Mouse (Mus musculus): ENCODE measurements around the gene Grn.
A peak's percentile ranks its signal among the peaks of the same experiment; 100 is the strongest.
"Not testable (repeated sequence)": the region's sequence is repeated elsewhere in the genome, so short reads cannot be mapped to it uniquely, and the experiment has no call there.

The Grn gene

DNA sequence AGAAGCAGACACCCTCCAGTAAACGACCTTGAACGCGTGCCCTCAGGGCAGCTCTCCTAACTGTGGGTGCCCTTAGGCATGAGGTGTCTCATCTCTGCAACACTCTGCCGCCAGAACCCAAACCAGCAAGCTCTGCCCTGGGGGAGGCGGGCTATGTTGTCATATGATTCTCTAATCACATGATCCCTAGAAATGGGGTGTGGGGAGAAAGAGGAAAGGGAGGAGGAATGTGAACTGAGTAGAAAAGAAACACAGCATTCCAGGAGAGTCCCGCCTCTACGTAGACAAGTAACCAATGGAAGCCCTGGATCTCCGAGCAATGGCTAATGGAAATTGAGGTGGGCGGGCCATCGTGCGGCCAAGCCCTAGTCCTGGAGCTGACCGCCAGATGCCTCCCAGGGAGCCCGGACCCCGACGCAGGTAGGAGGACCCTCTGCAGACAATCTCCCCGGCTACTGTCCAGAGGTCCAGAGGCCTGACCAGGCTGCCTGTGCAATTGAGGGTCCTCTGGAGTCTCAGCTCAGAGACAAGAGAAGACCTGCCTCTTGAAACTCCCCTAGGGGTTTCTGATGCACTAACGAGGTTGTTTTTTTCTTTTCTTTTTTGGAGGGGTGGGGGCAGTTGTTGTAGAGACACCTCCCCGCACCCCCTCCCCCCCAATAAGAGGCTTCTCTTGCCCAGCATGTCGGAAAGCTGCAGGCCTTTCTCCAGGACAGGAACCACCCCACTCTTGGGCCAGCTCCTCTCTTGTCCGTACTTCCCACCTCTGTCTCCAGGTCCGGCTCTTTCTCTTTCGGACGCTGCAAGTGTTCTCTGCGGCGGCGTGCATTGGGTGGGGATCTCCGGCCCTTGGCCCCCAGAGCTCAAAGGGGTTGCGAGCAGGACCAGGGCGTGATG is at the start of gene Grn:
TSS of gene Grn (plus strand) at position 195 of the 897 bp plus-strand sequence.
- peak; percentile 87 to 93 for DNase-seq (ENCODE audit: low spot score in 2 of 2)

DNA sequence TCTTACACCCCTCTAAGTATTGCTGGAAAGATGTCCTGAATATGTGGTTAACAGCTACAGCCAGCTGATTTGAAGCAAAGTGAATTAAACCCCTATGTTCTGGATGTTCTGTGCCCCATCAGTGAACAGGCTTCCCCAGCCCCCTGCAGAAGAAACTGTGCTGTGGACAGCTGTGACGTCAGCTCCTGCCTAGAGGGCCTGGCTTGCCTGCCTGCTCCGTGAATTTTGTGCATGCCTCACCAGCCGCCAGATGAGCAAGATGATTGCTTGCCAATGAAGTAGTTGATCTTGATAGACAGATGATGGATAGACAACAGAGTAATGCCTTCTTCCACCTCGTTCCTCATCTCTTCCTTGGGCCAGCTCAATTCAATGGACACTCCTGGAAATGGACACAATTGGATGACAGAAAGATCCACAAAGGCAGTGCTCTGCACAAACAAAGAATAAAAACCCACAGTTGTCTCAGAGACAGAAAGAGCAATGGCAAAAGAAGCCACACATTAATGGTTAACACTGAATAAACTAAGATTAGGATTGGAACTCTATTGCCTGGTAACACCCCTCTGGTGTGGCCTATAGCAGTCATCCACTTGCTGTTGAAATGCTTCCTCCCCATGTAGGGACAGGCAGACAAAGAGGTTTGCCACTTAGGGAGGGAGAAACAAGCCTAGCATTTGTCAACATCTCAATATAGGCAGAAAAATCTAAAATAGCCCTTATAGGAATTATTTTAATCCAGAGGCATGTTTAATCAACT is 48.6 kb upstream of the Grn start:
- DNase-seq (ENCODE audit: low spot score in 2 of 2), result no peak

DNA sequence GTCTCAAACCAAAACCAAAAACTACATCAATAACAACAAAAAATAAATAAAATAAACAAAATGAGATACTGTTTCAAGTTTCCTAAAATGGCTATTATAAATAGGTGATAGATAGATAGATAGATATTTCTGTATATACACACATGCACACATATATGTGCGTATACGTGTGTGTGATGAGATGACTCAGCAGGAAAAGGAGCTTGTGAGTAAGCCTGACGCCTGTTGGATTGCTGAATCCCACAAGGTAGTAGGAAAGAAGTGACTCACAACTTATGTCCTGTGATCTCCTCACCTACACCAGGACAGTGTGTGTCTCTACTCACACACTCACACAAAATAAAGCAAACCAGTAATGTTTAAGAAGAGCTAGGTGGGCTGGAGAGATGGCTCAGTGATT is 47.3 kb upstream of the Grn start:
- no peak for DNase-seq (ENCODE audit: low spot score in 2 of 2)

DNA sequence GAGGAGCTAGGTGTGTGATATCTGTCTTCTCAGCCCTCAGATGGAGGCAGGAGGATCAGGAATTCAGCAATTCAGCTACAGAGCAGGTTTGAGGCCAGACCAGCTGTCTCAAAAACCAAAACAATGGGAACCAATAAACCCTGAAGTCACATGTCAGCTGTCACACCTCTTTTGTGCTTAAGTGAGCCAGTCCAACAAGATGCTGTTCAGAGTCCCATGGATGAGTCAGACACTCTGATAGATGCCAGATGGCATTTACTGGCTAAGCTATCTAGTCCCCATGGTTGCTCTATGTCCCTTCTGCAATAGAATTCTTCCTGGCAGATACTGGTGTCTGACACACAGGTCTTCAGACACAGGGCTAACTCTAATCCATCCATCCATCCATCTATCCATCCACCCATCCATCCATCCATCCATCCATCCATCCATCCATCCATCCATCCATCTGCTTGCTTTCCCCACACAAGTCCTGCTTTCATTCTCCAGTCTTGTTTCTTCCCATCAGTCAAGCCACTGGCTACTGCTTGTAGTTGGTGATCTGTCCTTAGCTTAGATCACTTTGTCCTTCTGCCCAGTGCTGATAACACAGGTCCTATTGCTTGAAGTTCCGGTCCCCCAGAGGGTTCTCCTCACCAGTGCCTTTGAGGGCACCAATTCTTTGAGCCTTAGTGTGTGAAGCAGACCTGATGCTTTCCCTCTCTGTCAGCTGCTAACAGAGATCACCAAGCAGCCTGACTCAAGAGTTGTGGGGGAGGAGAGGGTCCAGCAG is 46.6 kb upstream of the Grn start:
- DNase-seq (ENCODE audit: low spot score in 2 of 2), result no peak

DNA sequence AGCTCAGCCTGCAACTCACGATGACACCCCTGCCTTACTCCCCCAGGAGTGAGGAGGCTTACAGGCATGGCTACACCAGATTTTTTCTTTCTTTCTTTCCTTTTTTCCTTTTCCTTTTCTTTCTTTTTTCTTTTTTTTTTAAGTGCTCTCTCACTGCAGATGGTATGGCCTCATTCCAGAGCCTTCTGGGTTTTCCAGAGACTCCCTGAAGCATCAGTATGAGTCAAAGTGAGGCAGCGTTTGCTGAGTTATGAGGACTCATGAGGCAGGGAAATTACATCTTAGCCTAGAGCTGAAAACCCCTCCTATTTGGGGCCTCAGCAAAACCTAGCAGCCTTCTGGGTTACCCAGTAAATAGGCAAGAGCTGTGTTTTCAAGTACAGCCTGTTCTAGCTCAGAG is 45.7 kb upstream of the Grn start:
- DNase-seq (ENCODE audit: low spot score in 2 of 2), result no peak

DNA sequence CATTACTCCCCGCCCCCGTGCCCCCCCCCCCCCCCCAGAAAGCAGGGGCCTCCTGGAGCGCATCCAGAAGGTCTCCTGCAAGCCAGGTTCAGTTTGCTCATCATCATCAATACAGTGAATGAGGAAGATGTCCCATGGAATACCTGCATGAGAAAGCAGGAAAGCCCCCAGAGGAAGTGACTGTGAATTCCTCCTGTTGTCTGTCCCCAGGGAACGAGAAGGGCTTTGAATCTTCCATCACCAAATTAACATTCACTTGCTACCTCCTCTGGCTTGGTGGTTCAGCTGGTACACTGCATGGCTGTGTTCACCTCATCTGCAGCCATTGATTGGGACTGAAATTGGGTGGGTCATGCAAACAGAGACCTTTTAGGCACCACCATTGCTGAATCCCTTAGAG is 45.0 kb upstream of the Grn start:
- DNase-seq (ENCODE audit: low spot score in 2 of 2), result no peak

DNA sequence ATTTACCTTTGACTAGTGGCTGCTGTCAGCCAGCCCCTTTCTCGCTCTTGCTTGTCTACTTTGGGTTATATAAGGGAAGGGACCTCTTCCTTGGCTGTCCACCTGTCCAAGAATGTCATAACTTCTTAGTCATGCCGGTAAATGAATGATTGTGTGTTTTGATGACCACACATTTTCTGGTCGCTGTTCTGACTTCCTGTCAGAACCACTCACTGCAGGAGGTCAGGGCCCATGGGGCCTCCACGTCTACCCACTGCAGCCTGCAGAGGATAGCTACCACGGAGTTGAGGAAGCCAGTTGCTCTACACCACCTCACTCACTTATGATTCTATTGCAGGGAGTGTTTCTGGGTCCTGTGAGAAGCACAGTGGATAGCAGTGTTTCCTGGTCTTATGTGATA is 44.0 kb upstream of the Grn start:
- DNase-seq (ENCODE audit: low spot score in 2 of 2), result no peak

DNA sequence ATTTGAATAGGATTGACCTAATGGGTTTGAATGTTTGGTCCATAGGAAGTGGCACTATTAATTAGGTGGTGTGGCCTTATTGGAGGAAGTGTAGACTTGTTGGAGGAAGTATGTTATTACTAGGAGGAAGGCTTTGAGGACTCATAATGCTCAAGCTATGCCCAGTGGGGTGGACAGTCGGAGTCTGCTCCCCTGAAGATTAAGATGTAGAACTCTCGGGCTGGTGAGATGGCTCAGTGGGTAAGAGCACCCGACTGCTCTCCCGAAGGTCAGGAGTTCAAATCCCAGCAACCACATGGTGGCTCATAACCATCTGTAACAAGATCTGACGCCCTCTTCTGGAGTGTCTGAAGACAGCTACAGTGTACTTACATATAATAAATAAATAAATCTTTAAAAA is 40.7 kb upstream of the Grn start:
- DNase-seq (ENCODE audit: low spot score in 2 of 2), result not testable (repeated sequence)

DNA sequence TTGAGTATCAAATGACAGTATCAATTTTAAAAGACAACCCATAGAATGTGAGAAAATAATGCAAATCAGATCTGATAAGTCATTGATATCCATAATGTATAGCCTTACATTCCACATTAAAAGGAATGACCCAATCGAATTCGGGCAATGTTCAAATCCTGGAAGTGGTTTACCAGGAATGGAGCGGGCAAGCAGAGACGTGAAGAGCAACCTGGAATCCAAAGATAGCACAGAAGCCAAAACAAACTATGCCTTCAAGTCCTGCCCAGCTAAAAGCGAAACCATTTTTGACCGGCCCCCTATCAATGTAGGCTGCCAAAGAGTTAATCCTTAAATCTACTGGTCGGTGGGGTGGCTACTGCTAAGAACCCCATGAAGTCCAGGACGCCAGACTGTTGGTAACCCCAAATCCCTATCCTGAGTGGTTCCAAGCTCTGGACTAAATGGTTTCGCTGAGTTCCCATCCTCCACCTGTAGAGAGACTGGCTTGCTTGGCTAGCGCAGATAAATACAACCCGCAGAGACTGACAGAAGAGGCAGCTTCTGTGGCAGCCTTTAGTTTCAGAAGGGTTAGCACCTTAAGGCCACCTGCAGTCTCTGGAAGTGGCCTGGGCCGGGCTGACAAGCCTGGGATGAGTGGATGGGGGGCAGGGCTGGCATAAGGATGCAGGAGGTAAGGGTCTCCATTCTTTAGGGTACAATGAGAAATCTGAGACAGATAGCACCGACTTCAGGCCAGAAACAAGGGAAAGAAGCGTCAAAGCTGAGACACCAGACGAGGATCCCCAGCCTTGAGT is 37.5 kb upstream of the Grn start:
- no peak for DNase-seq (ENCODE audit: low spot score in 2 of 2)

DNA sequence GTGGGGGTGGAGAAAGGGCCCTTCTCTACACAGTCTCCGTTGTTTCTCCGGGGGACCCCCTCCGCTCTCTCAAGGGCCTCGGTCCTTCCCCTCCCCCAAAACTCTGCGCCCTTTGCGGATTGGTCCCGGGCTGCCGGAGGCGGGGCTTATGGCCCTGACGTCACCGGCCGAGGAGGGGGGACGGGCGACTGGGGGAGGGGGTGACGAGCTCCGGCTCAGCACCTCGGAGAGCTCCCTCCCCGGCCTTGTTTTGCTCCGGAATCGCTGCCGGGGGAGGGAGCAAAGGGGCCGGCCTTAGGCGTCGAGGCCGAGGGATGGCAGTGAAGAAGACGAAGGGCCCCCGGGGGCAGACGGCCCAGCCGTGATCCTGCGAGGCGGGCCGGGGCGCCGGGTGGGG is 36.9 kb upstream of the Grn start, which contains the start of gene Rundc3a:
TSS of gene Rundc3a (plus strand) at position 166 of the 397 bp plus-strand sequence.
- peak; percentile 94 to 96 for DNase-seq (ENCODE audit: low spot score in 2 of 2)

DNA sequence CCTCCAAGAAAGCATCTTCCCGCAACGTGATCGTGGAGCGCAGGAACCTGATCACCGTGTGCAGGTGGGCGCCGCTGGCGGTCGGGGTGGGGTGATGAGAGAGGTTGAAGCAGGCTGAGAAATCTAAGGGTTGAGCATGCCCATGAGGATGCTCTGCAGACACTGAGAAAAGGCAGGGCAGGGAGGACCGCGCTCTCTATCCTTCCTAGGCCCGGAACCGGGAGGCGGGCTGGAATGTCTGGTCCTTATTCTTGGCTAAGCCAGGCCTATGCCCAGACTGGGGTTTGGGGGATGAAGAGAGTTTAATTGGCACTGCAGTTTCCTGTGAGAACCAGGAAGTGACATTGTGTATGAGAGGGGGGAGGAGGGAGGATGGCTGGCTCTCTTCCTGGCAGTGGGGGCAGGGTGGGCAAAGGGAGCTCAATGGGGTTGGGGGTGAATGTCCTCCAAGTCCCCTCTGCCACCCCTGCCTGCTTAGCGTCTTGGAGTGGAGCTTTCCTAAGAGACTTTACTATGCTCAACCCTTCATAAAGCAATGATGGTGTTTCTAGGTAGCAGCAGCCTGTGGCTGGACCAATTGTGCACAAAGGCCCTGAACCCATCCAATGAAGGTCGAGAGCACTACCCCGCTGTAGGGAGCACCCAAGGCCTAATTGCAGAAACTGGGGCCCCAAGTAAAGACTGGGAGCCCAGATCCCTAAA is 36.2 kb upstream of the Grn start:
- peak; percentile 53 to 66 for DNase-seq (ENCODE audit: low spot score in 2 of 2)

DNA sequence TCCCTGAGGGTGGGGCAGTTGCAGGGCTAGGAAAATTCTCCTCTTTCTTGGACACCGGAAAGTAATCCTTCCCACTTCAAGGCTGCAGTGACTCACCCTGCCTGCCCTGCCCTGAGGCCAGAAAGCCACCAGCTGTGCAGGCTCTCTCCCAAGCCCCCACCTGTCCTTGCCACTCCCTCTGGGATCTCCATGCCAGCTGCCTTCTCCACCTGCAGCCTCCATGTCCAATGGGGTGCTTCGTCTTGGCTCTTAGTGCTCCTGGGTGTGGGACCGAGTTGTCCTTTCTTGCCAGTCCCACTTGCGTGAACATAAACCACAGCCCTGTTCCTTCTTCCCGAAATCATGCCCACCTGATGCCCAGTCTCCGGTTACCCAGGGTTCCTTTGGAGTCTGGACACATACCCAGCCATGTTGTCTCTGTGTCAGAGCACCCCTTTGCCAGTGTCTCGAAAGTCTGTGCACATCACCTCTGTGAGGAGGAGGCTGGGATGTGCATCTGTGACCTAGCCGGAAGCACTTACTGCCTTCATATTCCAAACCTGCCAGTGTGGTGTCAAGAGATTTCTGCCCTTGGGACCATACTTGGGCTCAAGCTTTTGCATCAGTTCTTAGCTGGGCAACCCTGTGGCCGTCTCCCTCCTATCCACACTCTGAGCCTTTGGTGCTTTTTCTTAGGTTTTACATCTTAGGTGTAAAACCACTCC is 35.5 kb upstream of the Grn start:
- no peak for DNase-seq (ENCODE audit: low spot score in 2 of 2)

DNA sequence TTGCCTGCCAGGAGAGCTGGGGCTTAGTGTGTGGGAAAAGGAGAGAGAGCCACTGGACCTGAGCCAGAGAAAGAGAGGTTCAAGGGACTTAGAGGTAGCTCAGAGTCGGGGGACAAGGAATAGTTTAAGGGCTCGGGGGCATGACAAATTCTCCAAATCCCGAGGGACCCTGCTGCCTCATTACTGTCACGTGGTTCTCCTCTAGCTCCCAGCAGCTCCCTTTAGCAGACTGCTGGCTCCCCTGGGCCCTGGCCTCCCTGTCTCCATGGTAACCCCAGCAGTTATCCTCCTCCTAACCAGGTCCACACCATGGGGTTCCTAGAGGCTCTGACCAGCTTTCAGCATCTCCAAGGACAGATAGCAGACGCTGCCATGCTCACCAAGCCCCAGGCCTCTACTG is 34.9 kb upstream of the Grn start:
- no peak for DNase-seq (ENCODE audit: low spot score in 2 of 2)

DNA sequence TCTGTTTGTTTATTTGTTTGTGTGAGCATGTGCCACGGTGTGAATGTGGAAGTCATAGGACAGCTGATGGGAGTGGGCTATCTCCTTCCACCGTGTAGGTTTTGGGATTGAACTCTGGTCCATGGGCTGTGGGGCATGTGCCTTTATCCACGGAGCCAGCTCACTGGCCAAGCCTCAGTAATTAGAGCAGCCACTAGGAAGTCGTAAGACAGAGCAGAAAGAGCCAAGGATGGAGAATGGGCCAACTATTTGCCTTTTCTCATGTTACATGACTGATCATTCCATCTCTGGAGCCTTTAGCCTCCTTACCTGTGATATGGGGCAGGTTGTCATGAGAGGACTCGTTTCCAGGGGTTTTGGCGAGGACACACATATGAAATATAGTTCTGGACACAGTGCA is 33.9 kb upstream of the Grn start:
- no peak for DNase-seq (ENCODE audit: low spot score in 2 of 2)

DNA sequence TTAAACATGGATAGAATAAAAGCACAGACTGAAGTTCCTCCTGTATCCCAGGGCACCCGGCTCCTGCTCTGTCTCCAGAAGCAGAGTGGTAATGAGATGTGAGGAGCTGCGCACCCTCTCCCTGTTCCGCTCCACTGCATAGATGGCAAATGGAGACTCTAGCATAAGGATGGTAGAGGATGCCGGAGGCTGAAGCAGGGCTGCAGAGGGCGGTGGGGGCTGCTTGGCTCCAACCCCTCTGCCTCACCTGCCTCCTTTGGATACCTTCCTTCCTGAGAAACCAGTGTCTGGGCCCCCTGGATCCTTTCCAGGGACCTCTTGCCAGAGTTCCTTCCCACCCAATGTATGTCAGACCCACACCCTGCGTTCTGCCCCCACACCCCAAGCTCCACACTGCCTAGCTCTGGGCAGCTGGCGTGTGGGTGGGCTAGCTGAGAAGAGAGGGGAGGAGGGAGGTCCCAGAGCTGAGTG is 33.4 kb upstream of the Grn start:
- DNase-seq (ENCODE audit: low spot score in 2 of 2), result no peak

DNA sequence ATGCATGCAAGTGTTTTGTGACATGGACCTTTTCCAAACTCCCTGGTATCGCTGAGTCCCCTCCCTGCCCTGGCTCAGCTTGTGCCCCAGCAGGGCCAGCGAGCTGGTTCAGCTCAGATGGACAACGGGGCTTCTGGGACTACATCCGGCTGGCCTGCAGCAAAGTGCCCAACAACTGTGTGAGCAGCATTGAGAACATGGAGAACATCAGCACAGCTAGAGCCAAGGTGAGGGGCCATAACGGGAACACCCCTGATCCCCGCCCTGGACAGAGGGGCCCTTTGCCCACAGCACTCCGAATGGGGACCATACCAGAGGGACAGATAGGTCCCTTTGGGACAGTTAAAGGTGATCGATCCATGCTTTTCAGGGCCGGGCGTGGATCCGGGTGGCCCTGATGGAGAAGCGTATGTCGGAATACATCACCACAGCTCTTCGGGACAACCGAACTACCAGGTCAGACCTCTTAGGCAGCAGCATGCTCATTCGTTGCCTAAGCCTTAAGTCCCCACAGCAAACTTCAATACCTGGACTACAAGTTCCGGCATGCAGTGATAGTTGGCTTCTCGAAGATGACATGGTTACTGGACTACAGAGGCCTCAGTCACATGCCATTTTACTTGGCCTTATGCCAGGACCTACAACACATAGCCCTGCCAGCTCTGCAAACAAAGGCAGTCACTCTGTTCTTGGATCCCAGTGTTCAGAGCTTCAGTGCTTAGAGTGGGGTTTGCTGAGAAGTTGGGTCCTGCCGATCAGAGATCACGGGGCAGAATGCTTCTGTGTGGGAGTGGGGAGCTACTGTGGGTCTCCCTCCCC is 31.9 kb upstream of the Grn start:
- DNase-seq (ENCODE audit: low spot score in 2 of 2), result no peak

DNA sequence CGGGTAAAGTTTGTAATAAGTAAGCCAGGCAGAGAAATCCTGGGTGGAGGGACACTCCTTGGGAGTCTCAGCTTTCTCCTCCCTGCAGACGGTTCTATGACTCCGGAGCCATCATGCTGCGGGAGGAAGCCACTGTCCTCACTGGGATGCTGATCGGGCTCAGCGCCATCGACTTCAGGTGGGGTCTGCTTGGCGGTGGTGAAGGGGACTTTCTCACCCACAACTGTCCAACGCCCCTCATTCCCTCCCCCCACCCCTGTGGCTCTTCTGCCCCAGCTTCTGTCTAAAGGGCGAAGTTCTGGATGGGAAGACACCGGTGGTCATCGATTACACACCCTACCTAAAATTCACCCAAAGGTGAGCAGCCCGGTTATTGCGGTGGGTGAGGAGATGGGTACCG is 31.0 kb upstream of the Grn start:
- DNase-seq (ENCODE audit: low spot score in 2 of 2), result no peak

DNA sequence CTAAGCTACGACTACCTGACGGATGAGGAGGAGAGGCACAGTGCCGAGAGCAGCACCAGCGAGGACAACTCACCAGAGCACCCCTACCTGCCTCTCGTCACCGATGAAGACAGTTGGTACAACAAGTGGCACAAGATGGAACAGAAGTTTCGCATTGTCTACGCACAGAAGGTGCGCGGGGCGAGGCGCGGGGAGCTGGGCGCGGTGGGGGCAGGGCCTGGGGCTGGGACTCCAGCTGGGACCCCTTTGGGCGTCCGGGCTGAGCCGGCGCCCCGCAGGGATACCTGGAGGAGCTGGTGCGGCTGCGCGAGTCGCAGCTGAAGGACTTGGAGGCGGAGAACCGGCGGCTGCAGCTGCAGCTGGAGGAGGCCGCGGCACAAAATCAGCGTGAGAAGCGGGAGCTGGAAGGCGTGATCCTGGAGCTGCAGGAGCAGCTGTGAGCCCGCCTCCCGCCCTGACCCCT is 30.5 kb upstream of the Grn start:
- peak in 1 of 2 experiments; percentile 30 for DNase-seq (ENCODE audit: low spot score in 2 of 2)

DNA sequence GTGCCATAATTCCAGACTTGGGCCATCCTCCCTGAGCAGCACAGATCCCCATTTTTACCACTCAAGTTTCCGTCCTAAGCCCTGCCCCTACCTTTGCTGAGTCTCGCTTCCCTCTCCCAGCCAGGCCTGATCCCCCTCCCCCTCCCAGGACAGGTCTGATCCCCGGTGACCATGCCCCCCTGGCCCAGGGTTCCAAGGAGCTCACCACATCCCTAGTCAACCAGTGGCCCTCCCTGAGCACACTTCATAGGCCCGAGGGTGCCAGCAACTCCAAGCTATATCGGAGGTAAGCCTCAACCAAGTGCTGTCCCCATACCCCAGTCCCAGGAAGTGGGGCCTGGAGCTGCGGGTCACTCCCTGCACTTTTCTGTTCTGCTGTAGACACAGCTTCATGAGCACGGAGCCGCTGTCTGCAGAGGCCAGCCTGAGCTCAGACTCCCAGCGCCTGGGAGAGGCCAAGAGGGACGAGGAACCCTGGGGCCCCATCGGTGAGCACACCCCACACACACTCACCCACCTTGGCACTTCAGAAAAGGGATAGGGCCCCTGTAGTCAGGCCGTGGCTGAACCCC is 29.5 kb upstream of the Grn start:
- no peak for DNase-seq (ENCODE audit: low spot score in 2 of 2)

Data from frontal cortex, postnatal 10 days (tissue).